Mouse (Mus musculus): ENCODE data around the gene Pigl.

Pigl gene

DNA sequence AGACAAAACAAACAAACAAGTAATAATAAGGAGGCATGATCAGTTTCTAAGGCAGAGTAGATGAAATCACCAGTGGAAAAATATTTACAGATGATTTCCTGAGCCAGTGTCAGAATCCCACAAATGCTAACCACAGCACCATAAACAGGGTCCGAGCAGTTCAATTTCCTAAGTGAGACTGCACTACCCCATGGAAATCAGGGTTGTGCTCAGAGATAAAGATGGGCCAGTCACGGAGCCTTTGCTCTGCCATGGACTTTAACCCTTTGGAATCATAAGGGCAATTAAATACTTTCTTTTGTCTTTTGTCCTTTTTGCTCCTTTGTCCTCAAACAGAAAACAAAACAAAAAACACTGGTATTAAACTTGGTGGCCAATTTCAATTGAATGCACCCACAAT lies 64.0 kb downstream of the Pigl start:
- no peak for DNase-seq

GRCm38 (mm10) chr11:62537089-62537488 lies 78.8 kb downstream of the Pigl start:
- no peak for DNase-seq

GRCm38 (mm10) chr11:62537590-62537989 lies 79.3 kb downstream of the Pigl start:
- no peak for DNase-seq

- peak; percentile 65 to 71 for DNase-seq
Observed at GRCm38 (mm10) chr11:62538321-62539088, 80.2 kb downstream of the Pigl start.

DNA sequence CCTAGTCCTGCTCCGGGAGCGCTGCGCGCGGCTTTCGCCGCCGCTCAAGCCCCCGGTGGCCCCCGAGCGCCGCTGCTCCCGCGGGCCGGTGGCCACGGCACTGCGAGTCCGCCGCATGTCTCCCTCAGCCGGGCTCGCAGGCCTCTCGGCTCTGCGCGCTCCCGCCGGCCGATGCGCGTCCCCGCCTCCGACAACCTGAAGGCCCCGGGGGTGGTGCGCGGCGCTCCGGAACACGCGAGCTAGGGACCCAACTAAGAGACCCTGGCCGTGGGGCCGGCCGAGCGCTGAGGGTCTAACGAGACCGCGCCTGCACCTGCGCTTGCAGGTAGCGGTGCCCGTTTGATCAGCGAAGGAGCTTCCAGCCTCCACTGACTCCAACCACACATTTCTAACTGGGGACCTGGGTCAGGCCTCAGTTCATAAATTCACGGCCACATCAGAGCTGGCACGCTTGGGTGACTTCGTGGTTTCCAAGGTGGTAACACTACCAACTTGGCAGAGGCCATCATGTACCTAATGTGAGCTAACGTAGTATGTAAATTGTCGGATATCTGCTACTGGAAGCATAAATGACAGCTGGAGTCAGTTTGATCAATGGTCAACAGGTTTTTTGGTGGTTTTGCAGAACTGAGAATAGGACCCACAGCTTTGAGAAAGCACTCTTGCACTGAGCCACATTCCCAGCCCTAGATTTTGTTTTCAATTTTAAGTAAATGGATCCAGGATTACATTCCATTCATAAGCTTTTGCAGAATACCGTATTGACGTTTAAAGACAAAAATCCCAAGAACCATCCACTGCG lies 81.0 kb downstream of the Pigl start, which contains the start of gene Cenpv:
Gene Cenpv (minus strand): TSS at position 173 of the 802 bp plus-strand sequence.
- peak; percentile 89 for DNase-seq

GRCm38 (mm10) chr11:62540167-62540566 lies 81.9 kb downstream of the Pigl start:
- no peak for DNase-seq

DNA sequence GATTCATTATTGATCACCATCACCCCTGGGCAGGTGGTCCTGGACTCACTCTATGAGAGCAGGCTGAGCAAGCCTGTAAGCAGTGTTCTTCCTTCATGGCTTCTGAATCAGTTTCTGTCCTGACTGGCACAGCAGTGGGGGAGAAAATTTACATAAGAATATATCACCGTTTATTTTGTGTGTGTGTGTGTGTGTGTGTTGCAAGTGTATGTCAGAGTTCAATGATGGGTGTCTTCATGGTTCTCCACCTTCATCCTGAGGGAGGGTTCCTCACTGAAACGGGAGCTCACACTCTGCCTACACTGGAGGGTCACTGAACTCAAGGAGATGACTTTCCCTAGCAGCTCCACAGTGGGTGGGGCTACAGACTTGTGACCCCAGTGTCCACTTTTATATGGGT lies 82.7 kb downstream of the Pigl start:
- no peak for DNase-seq

- no peak for DNase-seq
Observed at GRCm38 (mm10) chr11:62541581-62541980, 83.3 kb downstream of the Pigl start.

DNA sequence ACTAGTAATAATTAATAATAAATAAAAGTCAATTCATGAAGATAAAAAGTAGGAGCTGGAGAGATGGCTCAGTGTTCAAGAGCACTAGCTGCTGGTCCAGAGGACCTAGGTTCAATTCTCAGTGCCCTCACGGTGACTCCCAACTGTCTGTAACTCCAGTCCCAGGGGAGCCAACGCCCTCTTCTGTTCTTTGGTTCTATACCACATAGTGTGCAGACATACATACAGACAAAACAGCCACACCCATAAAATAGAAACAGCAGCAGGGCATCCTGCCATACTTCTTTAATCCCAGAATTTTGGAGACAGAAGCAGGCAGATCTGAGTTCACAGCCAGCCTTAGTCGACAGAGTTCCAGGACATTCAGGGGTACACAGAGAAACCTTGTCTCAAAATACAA lies 85.7 kb downstream of the Pigl start:
- DNase-seq = no peak

DNA sequence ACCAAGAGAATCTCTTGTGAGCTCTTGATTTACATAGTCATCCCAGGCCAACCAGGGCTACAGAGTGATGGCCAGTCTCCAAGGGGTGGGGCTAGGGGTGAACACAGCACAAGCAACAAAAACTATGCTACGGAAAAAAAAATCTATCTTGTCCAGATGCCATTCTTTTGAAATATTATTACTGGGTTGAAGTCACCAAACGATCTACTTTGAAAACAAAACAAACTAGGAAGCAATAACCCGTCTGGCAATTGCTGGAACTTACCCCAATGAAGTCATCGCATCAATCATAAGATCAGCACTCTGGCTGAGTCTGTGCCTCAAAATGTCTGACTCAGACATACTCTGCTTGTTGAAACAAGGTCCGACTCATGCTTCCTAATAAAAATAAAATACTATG lies 91.5 kb downstream of the Pigl start:
- DNase-seq = peak; percentile 84 to 89

GRCm38 (mm10) chr11:62550227-62550685 lies 92.0 kb downstream of the Pigl start:
- DNase-seq = peak; percentile 59 to 63

DNA sequence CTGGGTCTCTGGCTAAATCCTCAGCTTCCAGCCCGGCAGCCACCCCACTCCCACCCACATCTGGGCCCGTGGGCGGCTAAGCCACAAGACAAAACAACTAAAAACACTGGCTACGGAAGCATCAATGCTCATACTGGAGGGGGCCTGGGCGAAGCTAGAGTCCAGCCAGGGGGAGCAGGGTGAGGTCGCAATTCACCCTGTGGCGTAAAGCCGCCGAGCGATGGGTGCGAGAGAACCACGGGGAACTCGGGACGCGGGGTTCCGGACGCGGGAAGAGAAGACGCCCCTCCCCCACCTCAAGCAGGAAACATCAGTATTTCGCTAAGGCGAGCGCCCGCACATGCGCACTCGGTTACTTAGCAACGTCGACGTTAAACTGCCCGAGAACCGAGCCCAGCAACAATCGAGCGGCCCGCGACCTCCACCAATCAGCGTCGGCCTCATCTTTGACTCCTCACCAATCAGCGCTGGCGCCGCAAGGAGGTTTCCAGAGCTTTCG lies 92.5 kb downstream of the Pigl start, which contains the start of gene Ubb:
Gene Ubb (plus strand): TSS at position 445 of the 499 bp plus-strand sequence.
- peak; percentile 99 to 100 for DNase-seq

DNA sequence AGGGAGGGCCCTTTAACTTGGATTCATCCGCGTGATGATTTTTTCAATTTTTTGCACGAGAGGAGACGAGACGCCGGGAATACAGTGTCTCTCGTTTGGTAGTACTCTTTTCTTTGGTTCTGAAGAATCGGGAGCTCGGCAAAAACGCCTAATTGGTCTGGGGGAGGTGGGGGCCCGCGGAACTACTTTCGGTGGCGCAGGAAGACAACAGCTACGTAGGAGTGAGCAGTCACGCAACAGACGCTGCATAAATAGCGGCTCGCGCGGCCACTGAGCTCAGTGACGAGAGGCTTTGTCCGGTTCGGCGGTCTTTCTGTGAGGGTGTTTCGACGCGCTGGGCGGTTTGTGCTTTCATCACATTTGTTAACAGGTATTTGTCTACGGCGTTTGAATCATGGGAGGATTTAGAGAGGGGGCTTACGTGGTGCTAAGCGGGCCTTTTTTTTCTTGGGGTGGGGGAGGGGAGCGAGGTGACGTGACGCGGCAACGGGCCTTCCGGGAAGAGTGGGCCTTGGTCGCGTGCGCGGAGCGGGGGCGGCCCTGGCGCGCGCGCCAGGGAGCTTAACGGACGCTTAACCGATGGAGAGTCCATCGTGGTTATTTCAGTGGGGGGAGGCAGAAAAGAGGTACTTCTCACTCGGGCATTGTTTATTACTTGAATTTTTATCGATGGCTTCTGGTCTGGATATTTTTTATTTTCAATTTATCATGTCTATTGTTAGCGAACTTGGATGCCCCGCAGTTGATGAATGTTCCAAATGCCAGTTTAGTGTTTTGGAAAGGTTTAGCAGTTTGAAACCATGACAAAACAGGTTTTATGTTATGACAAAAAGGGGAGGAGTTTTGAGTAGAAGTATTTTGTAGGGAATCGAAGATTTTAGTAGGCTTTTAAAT lies 93.2 kb downstream of the Pigl start:
- peak; percentile 96 to 97 for DNase-seq

DNA sequence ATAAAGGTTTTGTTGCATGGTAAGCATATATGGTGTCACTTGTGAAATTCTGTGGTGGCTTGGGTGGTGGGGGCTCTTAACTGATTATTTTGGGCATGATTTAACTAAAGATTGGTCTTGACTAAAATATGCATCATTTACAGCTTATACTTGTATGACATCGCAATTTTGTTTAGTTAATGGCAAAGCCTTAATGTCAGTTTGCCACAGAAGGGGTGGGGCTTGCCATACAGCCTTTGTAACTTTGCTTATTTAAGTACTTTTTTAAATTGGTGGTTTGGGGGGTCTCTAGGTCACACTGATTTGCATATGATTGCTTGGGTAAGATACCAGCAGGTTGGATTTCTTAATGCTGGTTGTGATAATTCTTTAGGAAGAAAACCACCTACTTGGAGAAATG lies 94.9 kb downstream of the Pigl start:
- no peak for DNase-seq

DNA sequence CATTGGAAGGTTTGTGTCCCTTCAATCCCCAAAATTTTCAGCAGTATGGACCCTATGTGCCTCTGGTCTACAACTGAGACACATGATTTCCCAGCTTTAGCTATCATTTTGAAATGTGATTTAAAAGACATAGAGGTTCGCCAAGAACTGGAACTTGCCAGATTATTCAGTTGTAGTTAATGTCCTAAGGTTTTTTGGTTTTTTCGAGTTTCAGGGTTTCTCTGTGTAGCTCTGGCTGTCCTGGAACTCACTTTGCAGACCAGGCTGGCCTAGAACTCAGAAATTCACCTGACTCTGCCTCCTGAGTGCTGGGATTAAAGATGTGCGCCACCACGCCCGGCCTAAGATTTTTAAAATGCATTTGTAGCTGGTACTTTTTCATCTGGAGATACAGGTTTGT lies 95.4 kb downstream of the Pigl start:
- no peak for DNase-seq

- DNase-seq = no peak
Observed at GRCm38 (mm10) chr11:62554163-62554855, 96.0 kb downstream of the Pigl start.

DNA sequence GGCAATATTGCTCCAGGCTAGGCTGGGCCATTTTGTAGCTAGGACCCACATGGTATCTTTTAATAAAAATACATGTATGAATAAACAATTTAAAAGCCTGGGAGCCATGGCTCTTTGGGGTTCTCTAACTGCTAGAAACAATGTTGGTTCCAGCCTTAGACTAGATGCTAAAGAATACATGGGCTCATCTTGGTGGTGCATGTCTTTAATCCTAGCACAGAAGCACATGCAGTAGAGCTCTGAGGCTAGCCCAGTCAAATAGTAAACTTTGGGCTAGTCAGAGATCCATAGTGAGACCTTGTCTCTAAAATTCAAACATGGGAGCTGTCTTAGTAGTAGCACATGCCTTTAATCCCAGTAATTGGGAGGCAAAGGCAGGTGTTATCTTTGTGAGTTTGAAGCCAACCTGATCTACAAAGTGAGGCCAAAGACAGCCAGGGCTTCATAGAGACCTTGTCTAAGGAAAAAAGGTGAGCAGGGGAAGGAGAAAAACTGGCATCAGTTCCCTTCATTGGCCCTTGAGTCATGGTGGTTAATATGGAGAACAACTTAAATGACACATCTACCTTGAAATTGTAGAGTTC lies 96.8 kb downstream of the Pigl start:
- DNase-seq = no peak

GRCm38 (mm10) chr11:62555896-62556412 lies 97.7 kb downstream of the Pigl start:
- DNase-seq = no peak

DNA sequence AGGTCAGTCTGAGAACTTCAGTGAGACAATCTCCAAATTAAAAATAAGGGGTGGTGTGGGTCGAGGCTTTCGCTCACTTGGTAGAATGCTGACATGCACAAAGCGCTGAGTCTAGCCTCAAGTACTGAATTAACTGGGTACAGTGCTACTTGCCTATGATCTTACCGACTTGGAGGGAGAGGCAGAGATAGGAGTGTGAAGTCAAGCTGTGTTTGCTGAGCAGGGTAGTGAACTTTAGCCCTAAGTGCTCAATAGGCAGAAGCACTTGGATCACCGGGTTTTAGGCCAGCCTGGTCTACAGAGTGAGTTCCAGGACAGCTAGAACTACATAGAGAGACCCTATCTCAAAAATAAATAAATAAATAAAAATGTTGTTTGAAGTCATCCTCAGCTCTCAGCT lies 98.9 kb downstream of the Pigl start:
- no peak for DNase-seq

DNA sequence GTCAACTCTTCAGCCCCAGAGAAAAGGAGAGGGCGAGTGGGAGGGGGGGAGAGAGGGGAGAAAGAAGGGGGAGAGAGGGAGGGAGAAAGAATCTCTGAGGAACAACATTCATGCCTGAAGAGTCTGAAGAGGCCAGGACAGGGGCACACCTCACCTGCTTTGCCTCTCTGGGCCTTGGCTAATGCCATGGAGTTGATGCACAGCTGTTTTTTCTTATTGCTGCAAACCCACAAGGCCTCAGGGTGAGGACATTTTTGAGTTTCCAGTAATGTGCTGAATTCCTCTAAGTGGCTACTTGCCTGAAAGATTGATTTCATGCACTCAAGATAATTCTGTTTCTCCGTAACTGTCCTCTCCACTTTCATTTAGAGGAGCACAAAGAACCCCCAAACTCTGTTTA lies 99.9 kb downstream of the Pigl start:
- DNase-seq = no peak

DNA sequence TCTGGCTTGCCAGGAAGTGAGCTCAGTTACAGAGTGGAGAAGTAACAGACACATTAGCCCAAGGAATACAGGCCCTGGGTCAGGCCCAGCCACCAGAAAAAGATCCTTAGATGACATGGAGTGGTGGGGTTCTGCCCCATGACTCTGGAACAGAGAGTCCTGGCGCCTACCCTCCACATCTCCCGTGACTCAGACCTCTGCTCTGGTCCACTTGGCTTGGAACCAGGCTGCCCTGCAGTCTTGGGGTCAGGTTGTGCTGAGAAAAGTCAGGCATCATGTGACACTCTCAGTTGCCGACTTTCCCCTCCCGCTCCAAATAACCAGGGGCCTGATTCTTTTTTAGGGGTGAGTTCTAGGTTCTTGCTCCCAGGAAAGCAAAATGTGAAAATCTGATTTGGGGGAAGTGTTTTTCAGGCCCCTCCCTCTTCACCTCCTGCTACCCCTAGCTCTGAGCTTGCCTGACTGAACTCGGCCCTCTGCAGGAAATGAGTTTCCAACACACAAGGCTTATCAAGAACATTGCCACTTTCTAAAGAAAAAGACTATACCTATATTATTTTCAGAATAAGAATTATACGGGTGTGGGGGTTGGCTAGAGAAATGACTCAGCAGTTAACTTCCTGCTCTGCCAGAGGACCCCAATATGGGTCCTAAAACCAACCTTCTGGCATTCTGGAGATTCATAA lies 100.8 kb downstream of the Pigl start:
- DNase-seq = no peak
